Mouse (Mus musculus) left cerebral cortex, adult 8-10 months (tissue): ENCODE measurements around the gene Sorl1. TPM values are rescaled to one million over a fixed set of nuclear protein-coding genes. Genes with fewer than 3 reads are reported as not detected.
A peak's percentile ranks its signal among the peaks of the same experiment; 100 is the strongest.

ENCODE experiments used
- DNase-seq, 2 experiments: peaks; one replicate each; pipeline ENCODE4 v3.0.0; 2022; ENCODE audit warnings: low spot score in 2 of 2
- total RNA-seq, 4 experiments: library from RNA; stranded (reverse); gene quantifications; 2 replicates each; pipeline ENCODE4 v1.2.4; 2022

Gene Sorl1
- total RNA-seq, result 100 to 1,000 TPM; 150 to 183 (median 172) TPM

DNA sequence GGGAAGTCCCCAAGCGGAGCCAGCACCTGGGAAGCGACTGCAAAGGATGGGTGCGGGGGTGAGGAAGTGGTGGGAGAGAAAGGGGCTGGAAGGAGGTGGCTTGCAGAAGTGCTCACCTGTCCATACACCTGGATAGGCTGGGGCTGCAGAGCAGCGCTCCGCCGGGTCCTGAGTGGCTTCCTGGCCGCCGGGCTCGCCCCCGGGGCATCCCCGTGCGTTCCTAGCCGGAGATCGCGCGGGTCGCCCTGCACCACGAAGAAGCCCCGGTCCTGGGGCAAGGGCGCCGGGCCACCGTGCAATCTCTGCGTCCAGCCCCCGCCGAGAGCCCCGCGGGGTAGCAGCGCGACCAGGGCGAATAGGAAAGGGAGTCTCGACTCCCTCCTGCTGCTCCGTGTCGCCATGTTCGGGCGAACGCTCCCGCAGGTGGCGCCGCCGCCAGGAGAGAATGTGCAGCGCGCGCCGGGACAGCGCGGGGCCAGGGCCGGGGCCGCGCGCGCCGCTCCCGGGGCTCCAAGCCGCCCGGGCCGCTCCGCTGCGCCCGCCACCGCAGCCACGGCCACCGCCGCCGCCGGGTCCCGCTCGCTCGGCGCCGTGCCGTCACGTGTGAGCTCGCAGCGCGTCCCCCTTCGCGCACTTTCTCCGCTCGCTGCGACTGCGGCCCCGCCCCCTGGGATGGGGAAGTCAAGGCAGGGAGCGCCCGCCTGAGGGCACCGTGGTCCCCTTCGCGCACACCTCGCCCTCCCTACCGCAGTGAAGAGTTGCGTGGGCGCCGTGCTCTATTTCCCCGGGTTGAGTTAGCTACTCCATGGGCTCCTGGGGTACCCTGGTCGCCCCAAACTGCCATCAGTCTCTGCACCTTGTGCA is at the start of gene Sorl1:
Gene Sorl1 (minus strand): TSS at position 585 of the 864 bp plus-strand sequence.
- peak in 1 of 2 experiments; percentile 51 for DNase-seq

DNA sequence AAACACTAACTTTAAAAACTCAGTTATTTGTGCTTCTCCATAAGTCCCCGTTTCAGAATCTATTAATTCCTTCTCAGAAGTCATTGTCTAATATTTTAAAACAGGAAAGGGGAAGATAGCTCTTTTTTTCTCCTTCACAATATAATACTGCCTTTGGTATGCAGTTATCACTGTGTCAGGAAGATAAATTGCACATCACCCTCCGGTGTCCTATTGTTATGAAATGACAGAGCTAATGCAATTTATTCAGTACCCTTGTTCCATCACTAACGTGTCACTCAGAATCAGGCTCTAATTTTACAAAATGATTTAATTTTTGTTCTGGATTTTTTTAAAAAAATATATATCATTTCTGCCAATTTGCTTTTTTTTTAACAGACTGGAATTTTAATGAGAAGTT is 49.7 kb upstream of the Sorl1 start:
- no peak for DNase-seq

DNA sequence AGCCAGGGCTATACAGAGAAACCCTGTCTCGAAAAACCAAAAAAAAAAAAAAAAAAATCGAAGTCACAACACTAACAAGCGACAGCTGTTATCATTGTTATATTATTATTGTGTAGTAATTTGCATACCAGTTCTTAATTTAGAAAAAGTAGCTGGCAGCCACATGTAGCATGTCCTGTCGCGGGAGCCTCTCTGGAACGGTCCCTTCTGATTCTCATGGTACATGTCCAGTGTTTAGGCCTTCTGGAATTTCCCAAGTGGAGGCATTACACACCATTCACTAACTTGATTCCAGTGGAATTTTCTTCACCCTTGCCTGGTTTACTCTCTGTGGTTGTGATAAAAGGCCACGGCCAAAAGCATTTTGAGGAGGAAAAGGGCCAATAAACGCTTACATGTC is 45.4 kb upstream of the Sorl1 start:
- no peak for DNase-seq

DNA sequence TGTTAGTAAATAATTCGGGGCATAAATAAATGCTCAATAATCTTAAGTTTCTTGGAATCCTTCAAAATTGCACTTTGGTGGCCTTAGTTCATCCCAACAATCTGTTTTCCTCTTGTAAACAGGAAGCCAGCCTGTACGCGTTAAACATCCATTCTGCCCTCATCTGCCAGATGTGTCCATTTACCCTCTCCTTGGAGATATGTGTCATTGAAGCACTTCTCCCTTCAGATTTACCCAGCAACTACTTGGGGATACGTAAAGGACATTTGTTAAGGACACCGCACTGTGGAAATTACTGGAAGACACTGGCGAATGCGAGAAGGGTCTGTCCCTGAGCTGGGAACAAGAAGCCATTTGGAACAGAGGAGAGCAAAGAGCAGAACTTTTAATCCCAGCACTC is 44.9 kb upstream of the Sorl1 start:
- DNase-seq, result no peak

DNA sequence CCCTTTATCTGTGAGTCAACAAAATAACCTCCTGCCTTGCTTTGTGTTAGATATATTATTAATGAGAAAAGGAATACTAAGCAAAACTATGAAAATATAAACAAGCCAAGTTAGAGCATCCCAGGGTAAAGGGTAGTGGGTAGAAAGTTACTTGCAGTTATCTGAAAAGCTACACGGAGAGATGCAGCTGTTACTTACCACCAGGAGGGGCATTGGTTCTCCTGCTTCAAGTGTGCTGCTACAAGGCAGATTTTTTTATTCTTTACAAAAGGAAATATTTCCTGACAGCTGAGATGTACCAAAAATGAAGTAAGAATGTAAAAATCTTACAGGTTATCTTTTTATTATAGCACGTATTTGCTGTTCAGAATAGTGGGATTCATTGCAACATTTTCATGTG is 40.8 kb upstream of the Sorl1 start:
- no peak for DNase-seq

DNA sequence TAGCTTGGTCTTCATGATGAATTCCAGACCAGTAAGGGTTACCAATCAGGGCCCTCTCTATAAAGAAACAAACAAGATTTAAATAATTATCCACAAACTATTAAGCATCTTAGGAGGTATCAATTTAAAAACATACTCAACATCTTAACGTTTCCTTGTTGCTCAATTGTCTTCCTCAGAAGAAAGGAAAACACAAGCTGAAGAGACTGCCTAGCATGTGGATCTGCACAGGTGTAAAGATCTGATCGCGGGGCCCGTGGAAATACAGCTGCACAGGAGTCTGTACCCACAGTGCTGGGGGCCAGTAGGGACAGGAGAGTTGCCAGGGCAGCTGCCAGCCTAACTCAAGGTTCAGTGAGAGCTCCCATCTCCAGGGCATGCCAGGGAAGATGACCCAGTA is 38.9 kb upstream of the Sorl1 start:
- DNase-seq, result no peak

DNA sequence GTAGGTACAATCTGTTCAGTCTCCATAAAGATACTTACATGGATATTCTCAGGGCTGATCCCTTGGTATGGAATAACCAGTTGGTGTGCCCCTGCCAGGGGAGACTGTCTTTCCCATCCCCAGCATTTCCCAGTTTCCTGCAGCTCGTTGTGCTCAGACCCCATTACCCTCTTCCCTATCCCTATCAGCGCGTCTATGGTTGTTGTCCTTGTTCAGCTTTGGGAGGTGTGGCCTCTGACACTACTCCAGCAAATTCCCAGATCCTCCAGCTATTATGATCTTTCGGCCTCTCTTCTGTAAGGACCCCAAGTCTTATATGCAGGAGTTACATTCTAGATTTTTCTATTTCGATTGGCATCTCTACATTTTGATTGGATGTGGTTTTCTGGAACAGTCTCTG is 35.3 kb upstream of the Sorl1 start:
- DNase-seq, result no peak

DNA sequence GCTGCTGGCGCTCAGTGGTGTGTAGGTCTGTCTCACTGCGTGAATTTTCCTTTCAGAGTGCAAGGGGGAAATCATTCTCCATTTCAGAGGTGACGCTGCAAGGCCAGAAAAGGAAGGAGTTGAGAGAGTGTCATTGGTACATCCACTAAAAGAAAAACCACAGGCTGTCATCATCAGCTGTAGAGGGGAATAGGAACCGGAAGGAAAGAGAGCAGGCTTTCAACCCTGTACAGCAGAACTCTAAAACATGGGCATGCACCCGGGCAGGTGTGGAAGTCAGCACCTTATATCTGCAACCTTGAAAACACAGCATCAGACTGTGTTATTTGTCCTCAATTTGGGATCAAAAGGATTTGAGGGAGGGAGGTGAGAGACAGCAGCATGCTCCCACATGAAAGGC is 34.6 kb upstream of the Sorl1 start:
- no peak for DNase-seq

DNA sequence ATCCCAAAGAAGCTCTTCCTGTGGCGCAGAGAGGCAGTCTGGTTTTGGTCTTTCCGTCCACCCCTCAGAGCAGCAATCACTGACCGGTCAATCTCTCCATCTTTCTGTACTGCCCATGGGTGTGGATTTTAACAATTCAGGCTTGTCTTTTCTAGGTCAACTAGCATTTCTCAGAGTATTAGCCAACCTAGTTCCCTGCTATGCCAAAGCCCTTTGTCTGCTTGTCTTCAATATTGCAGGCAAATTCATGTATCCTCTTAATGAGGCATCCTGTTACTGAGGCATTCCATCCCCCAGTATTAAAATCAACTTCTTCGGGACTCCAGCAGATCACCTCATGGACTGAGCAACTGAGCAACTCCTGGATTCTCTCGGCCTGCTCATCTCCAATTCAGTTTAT is 33.9 kb upstream of the Sorl1 start:
- no peak for DNase-seq

DNA sequence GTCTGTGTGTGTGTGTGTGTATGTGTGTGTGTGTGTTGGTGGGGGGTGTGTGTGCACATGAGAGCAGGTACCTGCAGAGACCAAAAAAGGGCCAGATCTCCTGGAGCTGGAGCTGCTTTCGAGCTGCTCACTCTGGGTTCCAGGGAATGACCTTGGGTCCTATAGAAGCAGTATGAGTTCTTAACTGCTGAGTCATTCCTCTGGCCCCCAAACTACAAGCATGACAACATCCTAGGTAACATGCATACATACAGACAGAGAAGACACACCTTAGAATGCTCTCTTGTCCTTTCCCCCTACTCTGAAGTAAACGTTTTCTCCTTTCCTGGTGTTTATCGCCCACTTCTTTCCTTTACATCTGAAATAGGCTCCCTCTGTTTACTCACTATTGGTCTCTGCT is 32.5 kb upstream of the Sorl1 start:
- no peak for DNase-seq

DNA sequence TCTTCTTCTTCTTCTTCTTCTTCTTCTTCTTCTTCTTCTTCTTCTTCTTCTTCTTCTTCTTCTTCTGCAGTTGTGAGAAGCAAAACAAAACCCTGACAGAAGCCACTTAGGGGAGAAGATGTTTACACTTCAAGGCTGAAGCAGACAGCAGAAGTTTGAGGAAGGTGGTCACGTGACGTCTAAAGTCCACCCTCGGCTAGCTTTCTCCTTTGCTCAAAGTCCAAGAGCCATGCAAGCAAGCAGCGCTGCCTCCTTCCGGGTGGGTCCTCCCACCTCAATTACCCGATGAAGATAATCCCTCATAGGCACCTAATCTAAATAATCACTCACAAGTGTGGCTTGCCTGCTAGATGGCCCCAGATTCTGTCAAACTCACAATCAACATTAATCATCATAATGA is 30.6 kb upstream of the Sorl1 start:
- no peak for DNase-seq

DNA sequence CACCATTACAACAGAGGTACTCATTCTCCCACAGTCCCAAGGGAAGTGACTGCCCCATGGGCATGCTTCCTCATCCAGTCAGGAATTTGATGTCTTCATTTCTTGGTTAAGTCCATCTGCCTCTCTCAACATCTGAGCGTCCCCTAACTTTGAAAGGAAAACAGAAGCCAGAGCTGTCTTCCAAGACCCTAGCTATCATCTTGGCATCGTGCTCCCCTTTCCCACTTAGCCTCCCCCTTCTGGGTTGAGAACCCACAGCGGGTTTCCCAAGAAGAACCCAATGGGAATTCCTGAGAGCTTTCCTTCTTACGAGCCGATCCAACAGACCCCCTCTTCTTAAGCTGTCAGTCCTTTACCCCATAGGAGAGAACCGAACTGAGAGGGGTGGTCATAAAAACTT is 24.7 kb upstream of the Sorl1 start:
- DNase-seq, result no peak

DNA sequence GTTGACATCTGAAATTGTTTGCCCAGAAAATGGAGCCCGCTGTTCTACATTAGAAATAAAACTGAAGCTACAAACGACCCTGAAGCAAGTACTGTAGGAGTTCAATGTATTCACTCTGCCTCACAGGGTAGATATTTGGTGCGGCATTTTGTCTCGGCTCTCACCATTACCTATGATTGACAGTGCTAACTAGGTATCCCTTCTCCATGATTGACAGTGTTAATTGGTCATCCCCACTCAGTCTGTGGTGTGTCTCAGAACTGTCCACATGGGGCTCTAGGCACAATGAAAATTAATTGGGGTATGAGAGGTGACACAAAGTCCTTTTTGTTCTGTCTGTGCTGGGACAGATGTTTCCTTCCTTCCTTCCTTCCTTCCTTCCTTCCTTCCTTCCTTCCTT is 23.9 kb upstream of the Sorl1 start:
- no peak for DNase-seq

DNA sequence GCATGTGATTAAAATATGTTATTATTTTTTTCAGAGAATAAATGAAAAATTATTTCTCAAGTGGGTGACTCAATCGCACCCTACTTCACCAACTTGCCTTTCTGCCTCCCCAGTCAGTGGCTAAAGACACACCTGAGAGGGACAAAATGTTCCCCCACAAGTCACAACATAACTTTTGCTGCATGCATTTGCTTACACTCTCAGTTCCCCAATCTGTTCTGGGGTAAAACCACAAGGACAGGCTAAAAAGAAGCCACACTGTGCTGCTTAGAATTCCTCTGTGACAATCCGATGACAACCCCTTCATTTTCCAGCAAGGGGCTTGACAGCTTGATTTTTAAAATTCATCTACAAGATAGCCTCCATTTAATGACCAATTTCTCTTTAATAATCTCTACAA is 22.4 kb upstream of the Sorl1 start:
- no peak for DNase-seq

DNA sequence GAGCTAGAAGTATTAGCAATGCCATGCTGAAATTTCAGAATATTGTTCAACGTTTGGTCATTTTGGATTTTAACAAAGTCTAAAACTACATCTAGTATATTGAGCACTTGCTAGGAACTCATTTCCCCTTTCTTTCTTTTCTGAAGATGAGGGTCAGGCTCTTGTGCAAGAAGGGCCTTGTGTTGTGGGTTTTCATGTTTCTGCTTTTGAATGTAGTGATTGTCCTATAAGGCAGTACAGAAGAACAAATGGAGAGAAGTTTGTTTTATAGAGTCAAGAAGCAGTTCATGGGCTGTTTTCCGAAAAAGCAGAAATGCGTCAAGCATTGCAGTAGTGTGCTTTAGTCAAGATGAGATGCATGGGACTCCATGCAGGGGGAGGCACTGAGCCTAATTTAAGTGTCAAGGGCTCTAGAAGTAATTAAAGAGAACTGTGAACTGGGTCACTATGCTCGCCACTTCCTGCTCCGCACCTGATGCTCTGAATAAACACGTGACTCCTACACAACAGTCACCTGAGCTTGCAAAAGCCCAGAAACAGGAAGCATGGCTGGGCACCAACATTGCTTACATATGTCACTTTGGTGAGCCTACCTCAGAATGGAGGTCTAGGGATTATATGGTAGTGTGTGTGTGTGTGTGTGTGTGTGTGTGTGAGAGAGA is 17.6 kb upstream of the Sorl1 start:
- no peak for DNase-seq

DNA sequence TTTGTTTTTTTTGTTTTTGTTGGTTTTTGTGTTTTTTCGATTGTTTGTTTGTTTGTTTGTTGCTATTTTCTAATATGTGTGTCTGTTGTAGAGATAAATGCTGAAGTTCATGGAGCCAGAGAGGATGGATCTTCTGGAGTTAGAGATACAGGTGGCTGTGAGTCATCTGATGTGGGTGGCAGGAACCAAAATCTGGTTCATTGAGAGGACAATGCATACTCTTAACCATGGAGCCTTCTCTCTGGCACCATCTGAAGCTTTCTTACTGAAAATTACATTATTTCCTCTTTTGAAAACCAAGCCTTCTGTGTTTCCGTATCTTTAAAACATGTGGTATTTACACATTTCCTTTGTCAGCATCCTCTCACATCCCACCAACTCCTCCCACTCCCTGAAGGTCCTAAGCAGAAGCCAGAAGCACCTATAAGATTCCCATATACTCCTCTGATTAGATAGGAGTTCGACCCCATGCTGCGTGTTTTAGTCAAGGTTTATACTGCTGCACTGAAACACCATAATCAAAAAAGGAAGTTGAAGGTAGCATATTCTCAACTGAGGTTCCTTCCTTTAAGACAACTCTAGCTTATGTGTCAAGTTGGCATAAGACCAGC is 14.3 kb upstream of the Sorl1 start:
- peak in 1 of 2 experiments; percentile 53 for DNase-seq

DNA sequence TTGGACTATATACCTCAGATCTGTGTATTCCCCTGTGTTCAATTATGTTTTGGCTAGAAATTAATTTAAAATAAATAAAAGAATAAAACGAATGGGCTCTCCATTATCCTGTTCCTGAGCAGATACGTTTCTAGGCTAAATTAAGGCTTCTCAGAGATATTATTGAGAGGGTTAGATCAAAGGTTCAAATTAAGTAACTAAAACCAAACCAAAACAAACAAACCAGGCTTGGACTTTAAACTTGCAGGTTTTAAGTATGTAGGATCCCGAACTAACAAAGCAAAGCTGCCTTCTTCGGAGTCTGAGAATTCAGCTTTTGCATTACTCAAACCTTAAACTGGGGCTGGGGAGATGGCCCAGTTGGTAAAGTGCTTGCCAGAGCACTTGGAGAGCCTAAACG is 13.5 kb upstream of the Sorl1 start:
- no peak for DNase-seq

DNA sequence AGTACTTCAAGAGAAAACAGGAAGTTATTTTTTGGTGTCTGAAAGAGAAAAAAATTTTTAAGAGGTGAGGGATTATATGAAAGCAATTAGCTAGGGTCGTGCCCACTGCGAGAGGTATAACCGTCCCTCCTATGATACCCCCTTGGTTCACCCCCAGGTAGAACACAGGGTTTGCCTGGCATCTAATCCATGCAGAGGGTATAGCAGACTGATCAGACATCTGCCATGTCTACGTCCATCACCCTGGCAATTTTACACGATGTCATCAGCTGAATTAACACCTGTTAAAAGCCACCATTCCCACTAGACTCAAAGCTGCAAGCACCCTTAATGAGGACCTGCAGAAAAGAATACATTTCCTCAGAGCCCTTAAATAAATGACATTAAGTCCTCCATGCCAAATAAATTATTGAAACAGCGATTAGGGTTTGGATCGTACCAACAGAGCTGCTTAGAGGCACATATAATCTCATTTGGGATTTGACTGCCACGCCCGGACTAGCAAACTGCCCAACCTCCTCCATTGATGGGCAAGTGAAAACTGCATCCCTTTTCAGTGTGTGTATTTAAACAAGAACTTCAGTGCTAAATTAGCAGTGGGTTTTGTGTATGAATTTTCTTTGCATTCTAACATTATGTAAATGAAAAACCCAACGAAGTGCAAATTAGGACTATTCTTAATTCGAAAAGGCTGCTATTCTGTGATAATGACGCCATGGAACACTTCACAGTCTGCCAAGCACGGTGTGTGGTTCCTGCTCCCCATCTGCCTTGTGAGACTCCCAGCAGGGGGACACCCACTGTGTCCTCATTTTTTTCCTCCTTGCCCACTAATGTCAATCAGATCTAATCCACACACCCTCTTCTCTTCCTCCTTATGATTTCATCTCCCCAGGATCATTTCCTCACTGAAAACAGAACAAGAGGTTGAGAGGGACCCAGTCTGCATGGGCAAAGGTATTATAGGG is 7.0 kb upstream of the Sorl1 start:
- peak in 1 of 2 experiments; percentile 58 for DNase-seq

DNA sequence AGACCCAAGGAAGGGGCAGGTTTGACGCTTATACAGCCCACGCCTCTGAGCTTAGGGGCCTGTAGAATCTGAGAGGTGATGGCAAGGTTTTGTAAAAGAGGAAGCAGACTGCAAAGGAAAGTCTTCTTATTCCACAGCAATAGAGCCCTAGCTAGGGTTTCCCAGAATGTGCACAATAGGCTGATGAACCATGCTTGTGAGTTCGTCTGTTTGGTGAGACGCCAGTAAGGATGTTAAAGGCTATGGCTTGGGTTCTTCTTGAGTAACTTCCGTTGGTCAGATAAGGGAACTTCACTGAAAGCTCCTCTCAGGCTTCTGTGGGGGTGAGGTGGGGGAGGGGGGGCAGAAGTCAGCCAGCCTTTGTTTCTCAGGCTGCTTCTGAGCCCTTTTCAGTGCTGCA is 3.9 kb upstream of the Sorl1 start:
- DNase-seq, result no peak

DNA sequence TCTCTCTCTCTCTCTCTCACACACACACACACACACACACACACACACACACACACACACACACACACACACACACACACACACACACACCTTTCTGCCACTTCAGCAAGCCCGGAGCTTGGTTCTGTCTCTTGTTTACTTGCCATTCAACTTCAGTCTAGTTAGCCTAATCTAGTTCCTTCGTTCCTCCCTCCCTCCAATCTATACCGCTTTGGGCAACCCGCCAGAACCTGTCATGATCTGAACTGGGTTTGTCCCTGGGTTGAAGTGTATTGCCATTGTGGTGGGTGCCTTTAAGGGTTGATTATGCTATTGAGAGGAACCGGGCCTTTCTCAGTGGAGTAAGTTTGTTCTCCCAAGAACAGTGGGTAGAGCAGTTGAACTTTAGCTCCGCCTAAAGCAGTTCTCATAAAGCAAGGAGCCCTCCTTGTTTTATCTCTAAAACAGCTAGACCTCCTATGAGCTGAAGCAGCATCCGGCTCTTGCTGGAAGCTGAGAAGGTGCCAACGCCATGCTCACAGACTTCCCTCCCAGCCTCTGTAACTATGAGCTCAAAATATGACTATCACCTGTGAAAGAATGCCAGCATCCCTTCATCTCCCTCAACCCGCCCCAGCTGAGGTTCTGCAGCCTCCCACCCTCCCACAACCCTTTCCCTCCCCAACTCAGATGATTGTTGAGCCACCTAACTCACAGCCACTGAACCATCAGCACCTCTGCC is 1.3 kb upstream of the Sorl1 start:
- no peak for DNase-seq

DNA sequence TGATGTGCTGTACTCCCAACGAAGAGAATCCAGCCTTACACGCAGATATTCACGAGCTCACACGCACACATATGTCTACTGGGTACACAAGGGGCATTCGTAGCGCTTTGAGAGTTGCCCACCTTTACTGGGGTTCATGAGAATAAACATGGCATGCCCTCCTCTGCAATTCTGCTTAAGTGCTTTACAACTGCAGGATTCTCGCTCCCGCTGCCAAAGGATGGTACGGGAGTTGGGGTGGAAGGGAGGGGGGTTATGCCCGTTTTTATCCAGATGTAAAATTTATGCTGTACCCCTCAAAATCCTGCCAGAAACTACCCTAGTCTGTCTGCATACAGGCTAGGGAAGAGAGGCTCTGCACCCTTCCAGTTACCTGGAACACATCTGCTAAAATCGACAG is 893 bp downstream of the Sorl1 start:
- DNase-seq, result no peak
